Mouse (Mus musculus): ENCODE data around the gene Map4k1.
"Not testable (repeated sequence)": the region's sequence is repeated elsewhere in the genome, so short reads cannot be mapped to it uniquely, and the experiment has no call there.

The Map4k1 gene

GRCm38 (mm10) chr7:28955295-28955897 lies 26.5 kb upstream of the Map4k1 start:
- no peak for DNase-seq (ENCODE audit: low spot score in 2 of 2)

- no peak for DNase-seq (ENCODE audit: low spot score in 2 of 2)
These were observed 25.6 kb upstream of the Map4k1 start for GRCm38 (mm10) chr7:28956270-28956669.

GRCm38 (mm10) chr7:28957286-28957685 lies 24.6 kb upstream of the Map4k1 start:
- no peak for DNase-seq (ENCODE audit: low spot score in 2 of 2)

GRCm38 (mm10) chr7:28957997-28958725 lies 23.7 kb upstream of the Map4k1 start:
- DNase-seq (ENCODE audit: low spot score in 2 of 2): no peak

- DNase-seq (ENCODE audit: low spot score in 2 of 2): no peak
These were observed 23.1 kb upstream of the Map4k1 start for GRCm38 (mm10) chr7:28958770-28959169.

- DNase-seq (ENCODE audit: low spot score in 2 of 2): no peak
These were observed 22.3 kb upstream of the Map4k1 start for GRCm38 (mm10) chr7:28959505-28960045.

- no peak for DNase-seq (ENCODE audit: low spot score in 2 of 2)
These were observed 21.4 kb upstream of the Map4k1 start for GRCm38 (mm10) chr7:28960354-28961046.

- no peak for DNase-seq (ENCODE audit: low spot score in 2 of 2)
These were observed 20.3 kb upstream of the Map4k1 start for GRCm38 (mm10) chr7:28961584-28961926.

- peak; percentile 98 to 99 for DNase-seq (ENCODE audit: low spot score in 2 of 2)
These were observed 19.8 kb upstream of the Map4k1 start, which contains the start of gene Actn4 for GRCm38 (mm10) chr7:28961927-28962670. TSS of gene Actn4 (minus strand) at chr7:28962340.

- DNase-seq (ENCODE audit: low spot score in 2 of 2): no peak
These were observed 18.4 kb upstream of the Map4k1 start for GRCm38 (mm10) chr7:28963399-28963923.

- DNase-seq (ENCODE audit: low spot score in 2 of 2): no peak
These were observed 16.5 kb upstream of the Map4k1 start for GRCm38 (mm10) chr7:28965346-28965840.

- no peak for DNase-seq (ENCODE audit: low spot score in 2 of 2)
These were observed 15.7 kb upstream of the Map4k1 start for GRCm38 (mm10) chr7:28966181-28966580.

- DNase-seq (ENCODE audit: low spot score in 2 of 2): no peak
These were observed 14.9 kb upstream of the Map4k1 start for GRCm38 (mm10) chr7:28966751-28967505.

- DNase-seq (ENCODE audit: low spot score in 2 of 2): not testable (repeated sequence)
These were observed 13.7 kb upstream of the Map4k1 start for GRCm38 (mm10) chr7:28968120-28968519.

- DNase-seq (ENCODE audit: low spot score in 2 of 2): no peak
These were observed 12.6 kb upstream of the Map4k1 start for GRCm38 (mm10) chr7:28969271-28969670.

GRCm38 (mm10) chr7:28969672-28970394 lies 12.0 kb upstream of the Map4k1 start:
- no peak for DNase-seq (ENCODE audit: low spot score in 2 of 2)

GRCm38 (mm10) chr7:28971029-28971428 lies 10.8 kb upstream of the Map4k1 start:
- no peak for DNase-seq (ENCODE audit: low spot score in 2 of 2)

- no peak for DNase-seq (ENCODE audit: low spot score in 2 of 2)
These were observed 10.0 kb upstream of the Map4k1 start for GRCm38 (mm10) chr7:28971770-28972269.

- DNase-seq (ENCODE audit: low spot score in 2 of 2): peak; percentile 80 to 87
These were observed 9.3 kb upstream of the Map4k1 start for GRCm38 (mm10) chr7:28972542-28972985.

GRCm38 (mm10) chr7:28973025-28973424 lies 8.8 kb upstream of the Map4k1 start:
- DNase-seq (ENCODE audit: low spot score in 2 of 2): no peak
